Mouse (Mus musculus) myocyte (in vitro differentiated cells): Measurements from ENCODE around the gene Slc25a38.
A peak's percentile ranks its signal among the peaks of the same experiment; 100 is the strongest.

Experiments
- CEBPB ChIP-seq: IDR thresholded peaks from 2 replicates; pipeline ENCODE4 v1.6.1; 2011; ENCODE audit warnings: mild to moderate bottlenecking, moderate library complexity; ENCODE audit not compliant: poor library complexity, insufficient read depth, severe bottlenecking
- E2F4 ChIP-seq: IDR thresholded peaks from one replicate; pipeline ENCODE4 v1.6.1; 2011; ENCODE audit warnings: mild to moderate bottlenecking, control low read depth, moderate library complexity; ENCODE audit not compliant: insufficient read depth
- MAX ChIP-seq: IDR thresholded peaks from one replicate; pipeline ENCODE4 v1.6.1; 2011; ENCODE audit warnings: low read depth, mild to moderate bottlenecking, control low read depth
- MYOD1 ChIP-seq, 3 experiments: IDR thresholded peaks; one replicate each; pipeline ENCODE4 v1.6.1; 2011; ENCODE audit warnings: control low read depth in 2 of 3, low read depth in 2 of 3, mild to moderate bottlenecking in 2 of 3, moderate library complexity in 1 of 3; ENCODE audit not compliant: insufficient read length in 2 of 3, control insufficient read depth in 1 of 3
- MYOG ChIP-seq, 3 experiments: IDR thresholded peaks; one replicate each; pipeline ENCODE4 v1.6.1; 2011; ENCODE audit warnings: control low read depth in 2 of 3, low read depth in 2 of 3, mild to moderate bottlenecking in 2 of 3; ENCODE audit not compliant: insufficient read length in 2 of 3, control insufficient read depth in 1 of 3, insufficient read depth in 1 of 3
- POLR2A ChIP-seq: IDR thresholded peaks from one replicate; pipeline ENCODE4 v1.6.1; 2011; ENCODE audit warnings: low read depth, mild to moderate bottlenecking, control low read depth, moderate library complexity; ENCODE audit not compliant: insufficient read length
- POLR2AphosphoS2 ChIP-seq: IDR thresholded peaks from one replicate; pipeline ENCODE4 v1.6.1; 2011; ENCODE audit warnings: low read depth, control low read depth; ENCODE audit not compliant: insufficient read length
- REST ChIP-seq: IDR thresholded peaks from one replicate; pipeline ENCODE4 v1.6.1; 2011; ENCODE audit warnings: mild to moderate bottlenecking, control low read depth, moderate library complexity; ENCODE audit not compliant: insufficient read depth, insufficient read length
- TCF12 ChIP-seq: IDR thresholded peaks from one replicate; pipeline ENCODE4 v1.6.1; 2011; ENCODE audit warnings: mild to moderate bottlenecking, control low read depth; ENCODE audit not compliant: poor library complexity, insufficient read depth, severe bottlenecking
- TCF3 ChIP-seq: IDR thresholded peaks from one replicate; pipeline ENCODE4 v1.6.1; 2011; ENCODE audit warnings: low read depth, control low read depth; ENCODE audit not compliant: insufficient read length
- USF1 ChIP-seq: IDR thresholded peaks from one replicate; pipeline ENCODE4 v1.6.1; 2011; ENCODE audit warnings: low read depth, mild to moderate bottlenecking, control low read depth, moderate library complexity

DNA sequence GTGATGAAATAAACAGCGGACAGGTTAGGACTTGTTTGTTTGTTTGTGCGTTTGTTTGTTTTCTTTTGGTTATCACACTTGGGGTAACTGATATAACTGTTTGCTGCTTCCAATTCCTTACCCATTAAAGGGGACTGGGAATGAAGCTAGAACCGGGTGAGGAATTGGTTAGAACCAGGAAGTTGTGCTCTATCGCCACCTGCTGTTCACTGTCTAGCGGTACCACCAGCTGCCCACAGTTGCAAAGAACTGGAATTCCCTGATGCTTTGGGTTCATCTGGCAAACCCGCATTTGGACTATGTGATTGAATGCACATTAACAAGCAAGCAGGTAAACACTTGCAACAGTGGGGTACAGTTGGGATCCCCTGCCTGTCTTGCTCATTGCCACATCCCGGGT is 11.5 kb upstream of the Slc25a38 start:
- TF ChIP-seq E2F4, result no peak
- no peak for TF ChIP-seq USF1
- peak in 2 of 3 experiments; percentile 5 to 11 for TF ChIP-seq MYOD1 (IDR thresholded peaks at IDR 0.05; ENCODE audit: control insufficient read depth in 1 of 3, insufficient read length in 2 of 3, low read depth in 2 of 3)
- no peak for TF ChIP-seq POLR2A
- no peak for TF ChIP-seq TCF12
- TF ChIP-seq MAX, result no peak
- TF ChIP-seq MYOG (IDR thresholded peaks at IDR 0.05; ENCODE audit: control insufficient read depth in 1 of 3, insufficient read depth in 1 of 3, insufficient read length in 2 of 3, low read depth in 2 of 3), result no peak
- no peak for TF ChIP-seq POLR2AphosphoS2
- no peak for TF ChIP-seq CEBPB
- TF ChIP-seq TCF3, result no peak
- TF ChIP-seq REST, result no peak
